Mouse (Mus musculus): ENCODE measurements around the gene Dapl1. TPM values are rescaled to one million over a fixed set of nuclear protein-coding genes. Genes with fewer than 3 reads are reported as not detected.

Gene Dapl1
- 2.2 and 4.1 TPM in 2 replicates for polyA plus RNA-seq (2012; rRNA removed)

DNA sequence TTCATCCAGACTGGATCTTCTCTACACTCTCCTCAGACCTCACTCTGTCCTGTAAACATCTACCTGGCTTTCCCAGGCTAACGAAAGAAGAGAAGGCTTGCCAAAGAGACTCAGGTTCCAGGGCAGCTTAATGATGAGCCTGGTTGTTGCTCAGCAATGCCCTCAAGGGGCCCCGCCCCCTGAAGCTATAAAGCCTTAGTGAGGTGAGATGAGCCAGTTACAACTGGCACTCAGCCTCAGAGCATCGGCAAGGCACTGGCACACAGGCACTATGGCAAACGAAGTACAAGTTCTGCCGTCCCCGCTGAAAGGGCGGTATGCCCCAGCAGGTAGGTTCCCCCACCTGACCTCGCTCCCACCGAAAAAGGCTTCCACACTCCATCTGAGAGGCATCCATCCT is at the start of gene Dapl1:
TSS of gene Dapl1 (plus strand) at position 216 of the 400 bp plus-strand sequence.

Other genes starting within 250 kb of the Dapl1 start
- gene Tanc1, start 127.4 kb downstream of the Dapl1 start, polyA plus RNA-seq (2012; rRNA removed), result 4.8 and 6.3 TPM in 2 replicates